Mouse (Mus musculus): ENCODE measurements at regions not wholly inside any gene's neighbourhood (a gene's known extent, or its start where the extent isn't known, plus 50 kb on each side); places are given as distances from the start of the nearest gene placed in this dataset.
"Not testable (repeated sequence)": the region's sequence is repeated elsewhere in the genome, so short reads cannot be mapped to it uniquely, and the experiment has no call there.

DNA sequence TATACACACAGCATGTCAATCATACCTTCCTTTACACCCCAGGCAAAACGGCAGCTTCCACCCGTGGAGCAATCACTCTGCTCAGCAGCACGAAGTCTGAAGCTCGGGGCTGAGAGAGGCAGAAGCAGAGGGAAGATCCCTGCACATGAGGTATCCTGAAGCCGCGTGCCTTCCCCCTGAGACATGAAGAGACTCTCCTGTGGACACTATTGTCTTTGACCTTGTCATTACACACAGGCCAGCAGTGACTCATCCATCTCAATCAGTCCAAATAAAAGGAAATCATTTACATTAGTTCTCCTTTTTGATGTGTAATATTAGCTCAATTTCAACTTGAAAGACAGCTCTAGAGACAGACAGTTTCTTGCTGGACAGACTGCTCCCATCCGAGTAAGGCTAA, 228.4 kb upstream of the 1700012A03Rik start:
- H3K9ac ChIP-seq (ENCODE audit: low read depth, low read length), result no peak overlapping the region
- H3K4me1 ChIP-seq (ENCODE audit: control insufficient read depth, insufficient read depth, low read length), result no peaks in the 10 kb centered on the region
- H3K9me3 ChIP-seq (ENCODE audit: control insufficient read depth, low read length), result no peaks in the 10 kb centered on the region
- DNase-seq (ENCODE audit: low spot score) (no peak), ATAC-seq (ENCODE audit: low read depth) (no peak)
- H3K36me3 ChIP-seq (ENCODE audit: control insufficient read depth, insufficient read depth, low read length), result no peaks in the 10 kb centered on the region
- WGBS, result 43% methylated on average over 7 of the region's 7 CpGs
- H3K4me2 ChIP-seq (ENCODE audit: low read depth, low read length), result no peak overlapping the region
- no peak overlapping the region for H3K27ac ChIP-seq (replicated peaks; ENCODE audit: low read depth, low read length)
- no peak overlapping the region for H3K4me3 ChIP-seq (ENCODE audit: low read depth, low read length)
- no peaks in the 10 kb centered on the region for H3K27me3 ChIP-seq (replicated peaks; ENCODE audit: control insufficient read depth, insufficient read depth, low read length)

DNA sequence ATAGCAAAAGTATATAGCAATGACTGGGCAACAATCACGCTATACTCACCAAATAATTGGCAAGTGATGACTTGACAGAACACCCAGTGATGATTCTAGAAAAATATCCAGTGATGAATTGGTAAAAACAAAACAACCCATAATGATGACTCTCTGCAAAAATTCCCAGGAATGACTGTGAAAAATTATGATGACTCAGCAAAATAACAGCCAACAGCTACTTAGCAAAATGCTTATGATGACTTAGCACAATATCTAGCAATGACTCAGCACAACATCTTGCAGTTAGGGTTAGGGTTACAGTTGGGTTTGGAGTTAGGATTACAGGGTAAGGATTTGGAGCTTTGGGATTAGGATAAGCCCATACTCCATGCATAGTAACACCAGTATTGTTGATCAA, 232.4 kb upstream of the 1700012A03Rik start:
- H3K27me3 ChIP-seq (replicated peaks; ENCODE audit: control insufficient read depth, insufficient read depth, low read length), result no peaks in the 10 kb centered on the region
- H3K36me3 ChIP-seq (ENCODE audit: control insufficient read depth, insufficient read depth, low read length), result no peaks in the 10 kb centered on the region
- no peak overlapping the region for H3K27ac ChIP-seq (replicated peaks; ENCODE audit: low read depth, low read length)
- ATAC-seq (ENCODE audit: low read depth) (no peak), DNase-seq (ENCODE audit: low spot score) (no peak)
- no peak overlapping the region for H3K4me3 ChIP-seq (ENCODE audit: low read depth, low read length)
- H3K9ac ChIP-seq (ENCODE audit: low read depth, low read length), result no peak overlapping the region
- H3K4me2 ChIP-seq (ENCODE audit: low read depth, low read length), result no peak overlapping the region
- no peaks in the 10 kb centered on the region for H3K9me3 ChIP-seq (ENCODE audit: control insufficient read depth, low read length)
- H3K4me1 ChIP-seq (ENCODE audit: control insufficient read depth, insufficient read depth, low read length), result no peaks in the 10 kb centered on the region
- WGBS, result 94% methylated on average over 1 of the region's 1 CpGs

DNA sequence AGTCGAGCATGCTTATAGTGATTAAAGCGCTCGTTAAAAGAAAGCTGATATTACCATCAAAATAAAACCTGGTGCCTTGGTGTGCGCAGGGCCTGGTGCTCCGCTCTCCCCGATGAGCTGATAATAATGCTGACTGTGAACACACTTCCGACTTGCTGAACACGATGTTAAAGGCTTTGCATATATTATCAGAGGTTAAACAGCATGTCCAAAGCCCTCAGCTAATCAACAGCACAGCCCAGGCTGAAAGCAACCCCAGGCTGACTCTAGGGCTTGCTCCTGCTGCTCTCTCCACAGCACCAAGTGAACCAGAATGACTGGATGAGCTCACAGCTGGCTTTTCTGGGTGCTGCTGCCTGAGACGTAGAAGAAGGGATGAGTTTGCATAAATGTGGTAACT, 238.2 kb upstream of the 1700012A03Rik start:
- no peak overlapping the region for H3K9ac ChIP-seq (ENCODE audit: low read depth, low read length)
- H3K4me1 ChIP-seq (ENCODE audit: control insufficient read depth, insufficient read depth, low read length), result no peaks in the 10 kb centered on the region
- no peaks in the 10 kb centered on the region for H3K36me3 ChIP-seq (ENCODE audit: control insufficient read depth, insufficient read depth, low read length)
- no peak for ATAC-seq (ENCODE audit: low read depth)
- H3K4me3 ChIP-seq (ENCODE audit: low read depth, low read length), result no peak overlapping the region
- DNase-seq (ENCODE audit: low spot score), result no peak
- no peak overlapping the region for H3K4me2 ChIP-seq (ENCODE audit: low read depth, low read length)
- H3K9me3 ChIP-seq (ENCODE audit: control insufficient read depth, low read length), result no peaks in the 10 kb centered on the region
- WGBS, result 59% methylated on average over 9 of the region's 9 CpGs
- no peak overlapping the region for H3K27ac ChIP-seq (replicated peaks; ENCODE audit: low read depth, low read length)
- no peaks in the 10 kb centered on the region for H3K27me3 ChIP-seq (replicated peaks; ENCODE audit: control insufficient read depth, insufficient read depth, low read length)

DNA sequence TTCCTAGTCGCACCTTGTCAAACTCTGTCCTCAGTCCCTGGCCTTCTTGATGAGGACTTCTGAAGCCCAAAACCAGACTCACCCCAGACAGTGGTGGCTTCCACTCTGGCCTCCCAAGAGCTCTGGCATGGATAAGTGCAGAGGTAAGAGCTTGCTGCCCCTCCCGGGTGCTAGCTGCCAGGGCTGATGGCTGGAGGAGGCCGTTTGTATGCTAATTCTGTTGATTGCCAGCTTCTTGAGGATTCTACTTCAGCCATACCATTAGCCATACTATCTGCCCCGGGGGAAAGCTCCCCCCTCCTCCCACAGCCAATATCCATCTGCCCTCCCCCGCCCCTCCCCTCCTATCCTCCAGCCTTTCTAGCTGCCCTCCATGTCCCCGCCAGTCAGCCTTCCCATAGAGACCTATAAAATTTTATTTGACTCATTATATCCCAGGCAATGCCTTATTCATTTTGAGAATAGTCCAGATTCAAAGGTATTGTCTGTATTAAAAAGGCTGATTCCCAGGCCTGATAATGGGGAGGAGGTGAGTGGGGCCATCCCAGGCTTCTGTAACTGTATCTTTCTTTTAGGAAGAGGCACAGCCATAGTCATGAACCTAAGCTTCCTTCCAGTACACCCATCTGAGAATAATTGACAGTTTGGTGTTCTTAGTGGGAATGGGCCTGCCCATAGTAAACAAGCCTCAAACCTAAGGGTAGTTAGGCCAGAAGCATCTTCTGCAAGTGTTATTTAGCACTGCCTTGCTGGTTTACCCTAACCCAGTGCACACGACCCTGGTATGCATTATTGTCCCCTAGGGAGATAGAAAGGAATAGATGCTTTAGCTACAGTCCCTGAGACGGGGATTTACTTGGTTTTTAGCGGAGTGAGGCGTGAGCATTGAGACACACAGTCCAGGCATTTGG, 239.2 kb upstream of the 1700012A03Rik start:
- H3K36me3 ChIP-seq (ENCODE audit: control insufficient read depth, insufficient read depth, low read length), result no peaks in the 10 kb centered on the region
- H3K27ac ChIP-seq (replicated peaks; ENCODE audit: low read depth, low read length), result no peak overlapping the region
- DNase-seq (ENCODE audit: low spot score), result no peak
- 52% methylated on average over 10 of the region's 10 CpGs for WGBS
- H3K4me3 ChIP-seq (ENCODE audit: low read depth, low read length), result no peak overlapping the region
- ATAC-seq (ENCODE audit: low read depth), result no peak
- no peaks in the 10 kb centered on the region for H3K4me1 ChIP-seq (ENCODE audit: control insufficient read depth, insufficient read depth, low read length)
- no peaks in the 10 kb centered on the region for H3K27me3 ChIP-seq (replicated peaks; ENCODE audit: control insufficient read depth, insufficient read depth, low read length)
- no peak overlapping the region for H3K4me2 ChIP-seq (ENCODE audit: low read depth, low read length)
- H3K9me3 ChIP-seq (ENCODE audit: control insufficient read depth, low read length), result no peaks in the 10 kb centered on the region
- H3K9ac ChIP-seq (ENCODE audit: low read depth, low read length), result no peak overlapping the region

DNA sequence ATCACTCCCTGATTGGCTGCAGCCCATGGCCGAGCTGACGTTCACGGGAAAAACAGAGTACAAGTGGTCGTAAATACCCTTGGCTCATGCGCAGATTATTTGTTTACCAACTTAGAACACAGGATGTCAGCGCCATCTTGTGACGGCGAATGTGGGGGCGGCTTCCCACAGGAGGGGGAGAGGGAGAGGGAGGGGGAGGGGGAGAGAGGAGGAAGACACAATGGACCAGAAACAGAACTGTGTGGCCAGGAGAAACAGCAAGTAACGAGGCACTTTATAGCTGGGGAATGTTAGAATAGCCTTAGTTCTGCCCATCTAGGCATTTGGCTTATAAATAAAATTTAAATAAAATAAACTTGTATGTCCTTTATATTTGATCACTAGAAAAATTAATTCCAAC, 240.7 kb upstream of the Podxl start:
- not testable (repeated sequence) for H3K27me3 ChIP-seq (replicated peaks; ENCODE audit: control insufficient read depth, insufficient read depth, low read length); H3K27ac ChIP-seq (replicated peaks; ENCODE audit: low read depth, low read length); H3K9me3 ChIP-seq (ENCODE audit: control insufficient read depth, low read length); ATAC-seq (ENCODE audit: low read depth); H3K36me3 ChIP-seq (ENCODE audit: control insufficient read depth, insufficient read depth, low read length); H3K4me3 ChIP-seq (ENCODE audit: low read depth, low read length); DNase-seq (ENCODE audit: low spot score); H3K4me2 ChIP-seq (ENCODE audit: low read depth, low read length); H3K9ac ChIP-seq (ENCODE audit: low read depth, low read length); H3K4me1 ChIP-seq (ENCODE audit: control insufficient read depth, insufficient read depth, low read length)
- WGBS, result 77% methylated on average over 6 of the region's 10 CpGs

DNA sequence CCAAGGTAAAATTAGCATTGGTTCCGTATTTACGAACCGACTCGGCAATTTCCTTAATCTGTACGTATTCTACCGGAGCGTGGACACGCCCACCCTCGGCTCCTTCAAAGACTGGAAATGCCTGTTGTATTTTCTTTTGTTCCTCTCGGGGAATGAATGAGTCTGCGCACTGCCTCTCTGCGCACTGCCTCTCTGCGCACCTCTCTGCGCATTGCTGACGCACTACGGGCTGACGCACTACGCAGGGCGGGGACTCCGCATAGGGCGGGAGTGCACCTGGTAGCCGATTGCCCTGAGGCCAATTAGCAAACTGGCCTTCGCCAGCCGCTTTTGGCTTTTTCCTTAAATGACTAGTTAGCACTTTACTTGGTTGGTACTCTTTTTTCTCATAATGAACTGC, 239.4 kb upstream of the Podxl start:
- not testable (repeated sequence) for H3K9me3 ChIP-seq (ENCODE audit: control insufficient read depth, low read length); H3K36me3 ChIP-seq (ENCODE audit: control insufficient read depth, insufficient read depth, low read length); ATAC-seq (ENCODE audit: low read depth); H3K9ac ChIP-seq (ENCODE audit: low read depth, low read length); H3K4me3 ChIP-seq (ENCODE audit: low read depth, low read length); H3K27ac ChIP-seq (replicated peaks; ENCODE audit: low read depth, low read length); H3K27me3 ChIP-seq (replicated peaks; ENCODE audit: control insufficient read depth, insufficient read depth, low read length); H3K4me2 ChIP-seq (ENCODE audit: low read depth, low read length); H3K4me1 ChIP-seq (ENCODE audit: control insufficient read depth, insufficient read depth, low read length); DNase-seq (ENCODE audit: low spot score)
- 83% methylated on average over 5 of the region's 24 CpGs for WGBS

DNA sequence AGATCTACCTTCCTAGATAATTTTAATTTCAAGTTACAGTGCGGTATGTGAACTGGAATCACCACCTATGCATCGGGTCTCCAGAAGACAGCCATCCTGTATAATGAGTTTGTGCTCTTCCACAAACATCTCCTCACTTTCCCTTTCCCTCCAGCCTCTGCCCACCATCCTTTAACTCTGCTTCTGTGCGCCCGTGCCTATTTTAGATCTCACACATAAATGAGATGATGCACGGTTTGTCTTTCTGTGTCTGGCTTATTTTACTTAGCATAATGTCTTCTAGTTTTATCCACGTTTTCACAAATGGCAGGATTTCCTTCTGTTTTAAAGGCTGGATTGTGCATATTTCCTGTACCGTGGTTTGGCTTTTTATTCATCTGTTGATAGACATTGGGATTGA, 227.8 kb upstream of the Podxl start:
- Histone ChIP-seq H3K9me3 (ENCODE audit: control insufficient read depth, low read length) (no peaks in the 10 kb centered on the region), H3K4me3 (ENCODE audit: low read depth, low read length) (no peak overlapping the region), H3K4me1 (ENCODE audit: control insufficient read depth, insufficient read depth, low read length) (no peaks in the 10 kb centered on the region), H3K4me2 (ENCODE audit: low read depth, low read length) (no peak overlapping the region), H3K36me3 (ENCODE audit: control insufficient read depth, insufficient read depth, low read length) (no peaks in the 10 kb centered on the region), H3K9ac (ENCODE audit: low read depth, low read length) (no peak overlapping the region), H3K27me3 (replicated peaks; ENCODE audit: control insufficient read depth, insufficient read depth, low read length) (no peaks in the 10 kb centered on the region), H3K27ac (replicated peaks; ENCODE audit: low read depth, low read length) (no peak overlapping the region)
- ATAC-seq (ENCODE audit: low read depth) (no peak), DNase-seq (ENCODE audit: low spot score) (no peak)
- 84% methylated on average over 7 of the region's 7 CpGs for WGBS

DNA sequence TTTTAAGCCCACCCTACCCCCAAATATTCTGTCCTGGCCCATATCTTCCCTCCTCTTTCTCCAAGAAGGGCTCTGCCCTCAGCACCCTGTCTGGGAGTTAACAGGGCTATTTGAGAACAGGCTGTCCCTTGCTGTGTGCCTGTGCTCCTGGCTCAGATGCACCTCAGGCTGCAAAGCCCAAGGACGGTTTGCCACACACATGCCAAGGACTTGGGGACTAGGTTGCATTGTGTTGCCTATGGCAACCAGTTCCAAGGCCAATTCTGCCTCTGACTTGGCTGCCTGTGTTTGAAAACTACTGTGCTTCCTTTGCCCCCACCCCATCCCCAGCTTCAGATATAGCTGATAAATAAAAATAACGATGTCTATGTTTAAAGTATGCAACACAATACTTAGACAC, 227.1 kb upstream of the Podxl start:
- Histone ChIP-seq H3K4me1 (ENCODE audit: control insufficient read depth, insufficient read depth, low read length) (no peaks in the 10 kb centered on the region), H3K27me3 (replicated peaks; ENCODE audit: control insufficient read depth, insufficient read depth, low read length) (no peaks in the 10 kb centered on the region), H3K9ac (ENCODE audit: low read depth, low read length) (no peak overlapping the region), H3K4me3 (ENCODE audit: low read depth, low read length) (no peak overlapping the region), H3K9me3 (ENCODE audit: control insufficient read depth, low read length) (no peaks in the 10 kb centered on the region), H3K36me3 (ENCODE audit: control insufficient read depth, insufficient read depth, low read length) (no peaks in the 10 kb centered on the region), H3K27ac (replicated peaks; ENCODE audit: low read depth, low read length) (no peak overlapping the region), H3K4me2 (ENCODE audit: low read depth, low read length) (no peak overlapping the region)
- ATAC-seq (ENCODE audit: low read depth) (no peak), DNase-seq (ENCODE audit: low spot score) (no peak)
- WGBS, result 65% methylated on average over 2 of the region's 2 CpGs

DNA sequence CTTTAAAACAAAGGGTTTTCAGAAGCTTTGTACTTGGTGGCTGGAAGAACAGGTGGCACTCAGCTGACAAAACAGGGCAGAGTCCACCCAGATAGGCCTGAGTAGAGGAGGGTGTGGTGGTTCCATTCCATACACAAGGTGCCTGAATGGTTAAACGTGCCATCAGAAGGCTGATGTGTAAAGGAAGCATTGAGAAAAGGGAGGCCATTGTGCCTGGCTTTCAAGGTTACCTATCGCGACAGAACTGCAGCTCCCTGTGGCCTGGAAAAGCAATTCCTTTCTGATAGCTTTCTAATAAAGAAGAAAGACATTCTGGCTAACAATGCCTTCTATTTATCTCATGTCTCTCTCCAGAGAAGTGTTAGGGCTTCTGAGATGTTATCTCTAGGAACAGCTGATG, 213.1 kb upstream of the Podxl start:
- no peaks in the 10 kb centered on the region for H3K36me3 ChIP-seq (ENCODE audit: control insufficient read depth, insufficient read depth, low read length)
- no peak overlapping the region for H3K4me2 ChIP-seq (ENCODE audit: low read depth, low read length)
- WGBS, result 62% methylated on average over 3 of the region's 3 CpGs
- no peak for ATAC-seq (ENCODE audit: low read depth)
- H3K27ac ChIP-seq (replicated peaks; ENCODE audit: low read depth, low read length), result no peak overlapping the region
- H3K9ac ChIP-seq (ENCODE audit: low read depth, low read length), result no peak overlapping the region
- peaks cover 4% of the 10 kb centered on the region; the same call in 1 of the 2 replicates for H3K9me3 ChIP-seq (ENCODE audit: control insufficient read depth, low read length)
- H3K4me1 ChIP-seq (ENCODE audit: control insufficient read depth, insufficient read depth, low read length), result no peaks in the 10 kb centered on the region
- no peak overlapping the region for H3K4me3 ChIP-seq (ENCODE audit: low read depth, low read length)
- no peak for DNase-seq (ENCODE audit: low spot score)
- no peaks in the 10 kb centered on the region for H3K27me3 ChIP-seq (replicated peaks; ENCODE audit: control insufficient read depth, insufficient read depth, low read length)
